Mouse (Mus musculus) kidney, adult 2 months (tissue): ENCODE data around the gene Max.

Source experiments
- CTCF ChIP-seq: fragments of 200-500 bp; conservative IDR thresholded peaks from 2 replicates; pipeline ENCODE4 v1.5.1; 2011; ENCODE audit warnings: low read depth, mild to moderate bottlenecking, control low read depth, low read length, moderate library complexity, mixed read lengths; ENCODE audit not compliant: insufficient read depth, insufficient read length
- POLR2A ChIP-seq: fragments of 200-500 bp; IDR thresholded peaks from one replicate; pipeline ENCODE4 v1.6.1; 2011; ENCODE audit warnings: low read depth, low read length, control low read depth

GRCm38 (mm10) chr12:76941524-76941923 lies 20.5 kb downstream of the Max start:
- TF ChIP-seq POLR2A = no peak
- no peak for TF ChIP-seq CTCF
